Mouse (Mus musculus) lung, embryonic 16.5 days (tissue): ENCODE data around the gene Heg1. TPM values are rescaled to one million over a fixed set of nuclear protein-coding genes. Genes with fewer than 3 reads are reported as not detected.

Experiments used
- ATAC-seq: fragments of 200-750 bp; cut with Nextera tagmentation; 2 replicates; pipeline ENCODE4 v1.8.0; 2017; ENCODE audit warnings: low read depth, mild to moderate bottlenecking, moderate library complexity
- H3K27ac ChIP-seq: fragments of 300-500 bp; sonication (generic); 2 replicates; pipeline ENCODE4 v1.5.1; 2014; ENCODE audit warnings: mild to moderate bottlenecking, control low read depth, low read length
- H3K27me3 ChIP-seq: fragments of 300-500 bp; sonication (generic); 2 replicates; pipeline ENCODE4 v1.6.1; 2014; ENCODE audit warnings: low read depth, low read length, mixed read lengths; ENCODE audit not compliant: control insufficient read depth, insufficient read depth
- H3K36me3 ChIP-seq: fragments of 300-500 bp; sonication (generic); 2 replicates; pipeline ENCODE4 v1.6.1; 2014; ENCODE audit warnings: low read length; ENCODE audit not compliant: control insufficient read depth, insufficient read depth
- H3K4me1 ChIP-seq: fragments of 300-500 bp; sonication (generic); replicated peaks from 2 replicates; pipeline ENCODE4 v1.6.1; 2014; ENCODE audit warnings: low read length, mixed read lengths; ENCODE audit not compliant: control insufficient read depth, insufficient read depth
- H3K4me2 ChIP-seq: fragments of 300-500 bp; sonication (generic); 2 replicates; pipeline ENCODE4 v1.6.1; 2014; ENCODE audit warnings: low read depth, low read length, control low read depth
- H3K4me3 ChIP-seq: fragments of 300-500 bp; sonication (generic); 2 replicates; pipeline ENCODE4 v1.5.1; 2014; ENCODE audit warnings: mild to moderate bottlenecking, low read length, control low read depth
- H3K9ac ChIP-seq: fragments of 300-500 bp; sonication (generic); 2 replicates; pipeline ENCODE4 v1.6.1; 2014; ENCODE audit warnings: low read length, control low read depth
- H3K9me3 ChIP-seq: fragments of 300-500 bp; sonication (generic); 2 replicates; pipeline ENCODE4 v1.6.1; 2016; ENCODE audit warnings: low read length; ENCODE audit not compliant: control insufficient read depth
- WGBS: fragments of 180-500 bp; shearing (Covaris S2); extraction: QIAGEN DNeasy Blood & Tissue Kit; methylation state at CpG from one replicate; pipeline ENCODE4 v1.1.7; 2014; 5-methylcytosine and 5-hydroxymethylcytosine counted together
- polyA plus RNA-seq: library from polyadenylated mRNA; unstranded; fragments of >200 nt; fragmentation: Nextera tagmentation; extraction: Ambion mirVana; gene quantifications from 2 replicates; pipeline ENCODE4 v1.2.1, GENCODE M21; 2015

Heg1 gene
- polyA plus RNA-seq, 1 experiment from 2014 or later, result 19.2 TPM

DNA sequence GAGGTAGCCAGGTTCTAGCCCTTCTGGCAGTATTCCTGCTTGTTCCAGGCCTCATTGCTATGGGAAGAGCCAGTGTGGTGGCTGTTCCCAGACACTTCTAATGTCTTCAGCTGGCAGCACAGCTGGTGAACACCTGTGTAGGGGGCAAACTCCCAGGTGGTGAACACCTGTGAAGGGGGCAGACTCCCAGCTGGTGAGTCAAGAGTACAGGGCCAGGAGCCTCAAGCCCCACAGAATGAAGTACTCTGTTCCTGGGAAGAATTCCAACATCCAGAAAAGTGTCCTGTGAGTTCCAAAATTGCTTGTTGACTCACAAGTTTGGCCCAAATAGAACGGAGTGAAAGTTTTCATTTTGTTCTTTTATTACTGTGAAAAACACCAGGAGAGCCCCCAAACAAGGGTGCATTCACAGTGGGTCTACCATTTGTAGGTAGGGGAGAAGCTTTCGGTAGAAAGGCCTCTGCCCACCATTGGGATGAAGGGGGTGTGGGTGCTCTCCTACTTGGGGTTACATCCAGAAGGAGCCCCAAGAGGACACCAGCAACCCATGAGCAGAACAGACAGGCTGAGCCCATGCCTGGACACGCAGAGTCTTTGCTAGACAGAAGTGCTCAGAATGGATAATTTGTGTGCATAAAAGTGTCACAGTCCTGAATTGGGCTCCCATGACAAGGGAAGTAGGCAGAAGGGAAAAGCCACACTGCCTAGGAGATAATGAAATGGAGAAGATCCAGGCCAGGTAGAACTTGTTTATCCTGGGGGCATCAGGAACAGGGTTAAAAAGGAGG is 84.5 kb downstream of the Heg1 start:
- no peak overlapping the region for H3K4me3 ChIP-seq
- H3K4me2 ChIP-seq, result no peak overlapping the region
- 82% methylated on average over 3 of the region's 3 CpGs for WGBS
- no peak overlapping the region for H3K27ac ChIP-seq
- no peaks in the 10 kb centered on the region for H3K27me3 ChIP-seq
- ATAC-seq, result no peak
- H3K36me3 ChIP-seq, result peaks cover 9% of the 10 kb centered on the region
- H3K9me3 ChIP-seq, result no peaks in the 10 kb centered on the region
- no peak overlapping the region for H3K9ac ChIP-seq
- no peaks in the 10 kb centered on the region for H3K4me1 ChIP-seq

DNA sequence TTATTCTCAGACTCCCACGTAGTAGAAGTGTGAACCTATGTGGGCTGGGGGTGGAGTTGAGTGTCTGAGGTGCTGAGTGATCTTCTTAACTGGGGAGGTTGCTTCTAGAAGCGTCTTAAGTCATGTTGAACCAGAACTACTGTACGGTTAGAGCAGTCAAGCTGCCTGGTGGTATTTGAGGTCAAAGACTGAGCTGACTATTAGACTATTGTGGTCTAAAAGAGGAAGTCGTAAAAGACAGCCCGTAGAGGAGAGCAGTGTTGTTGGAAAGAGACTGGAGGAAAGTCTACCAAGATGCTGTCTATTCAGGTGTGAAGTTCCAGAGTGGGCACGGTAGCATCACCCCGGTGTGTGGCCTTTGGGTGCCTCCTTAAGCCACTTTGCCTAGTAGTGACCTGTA is 85.7 kb downstream of the Heg1 start:
- Histone ChIP-seq H3K27me3 (no peaks in the 10 kb centered on the region), H3K4me3 (no peak overlapping the region), H3K4me2 (no peak overlapping the region), H3K36me3 (peaks cover 9% of the 10 kb centered on the region), H3K4me1 (no peaks in the 10 kb centered on the region), H3K9ac (no peak overlapping the region), H3K9me3 (no peaks in the 10 kb centered on the region), H3K27ac (no peak overlapping the region)
- ATAC-seq, result no peak
- 69% methylated on average over 7 of the region's 7 CpGs for WGBS

DNA sequence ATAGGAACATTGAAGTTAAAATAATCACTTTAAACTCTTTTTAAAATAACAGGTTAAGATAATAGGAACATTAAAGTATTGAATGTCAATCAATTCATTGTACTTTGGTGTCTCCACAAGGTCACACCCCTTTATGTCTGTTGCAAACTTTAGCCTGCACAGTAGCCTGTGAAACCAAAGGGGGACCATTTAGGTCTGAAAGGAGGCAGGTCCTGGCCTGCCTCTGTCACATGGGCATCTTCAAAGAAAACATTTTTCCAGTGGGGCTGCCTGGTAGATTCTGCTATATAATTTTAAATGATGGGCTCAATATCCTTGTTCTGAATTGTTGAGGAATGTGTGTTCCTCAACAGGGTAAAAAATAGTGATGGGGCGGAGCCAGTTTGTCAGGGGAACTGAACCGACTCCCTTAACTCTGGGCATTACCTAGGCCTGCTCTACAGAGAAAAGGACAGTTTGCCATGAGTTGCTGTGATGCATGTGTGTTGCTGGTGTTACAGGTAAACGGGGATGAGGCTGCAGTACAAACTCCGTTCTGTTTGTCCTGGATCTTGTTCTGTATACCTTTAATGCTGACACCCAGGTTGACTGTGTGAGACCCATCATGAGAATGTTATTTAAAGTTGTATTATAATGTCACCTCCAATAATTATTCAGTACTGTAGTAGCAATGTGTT is 86.7 kb downstream of the Heg1 start:
- Histone ChIP-seq H3K9me3 (no peaks in the 10 kb centered on the region), H3K9ac (no peak overlapping the region), H3K4me2 (no peak overlapping the region), H3K27ac (no peak overlapping the region), H3K4me1 (no peaks in the 10 kb centered on the region), H3K27me3 (no peaks in the 10 kb centered on the region), H3K36me3 (peaks cover 9% of the 10 kb centered on the region), H3K4me3 (no peak overlapping the region)
- no peak for ATAC-seq
- 84% methylated on average over 4 of the region's 4 CpGs for WGBS

DNA sequence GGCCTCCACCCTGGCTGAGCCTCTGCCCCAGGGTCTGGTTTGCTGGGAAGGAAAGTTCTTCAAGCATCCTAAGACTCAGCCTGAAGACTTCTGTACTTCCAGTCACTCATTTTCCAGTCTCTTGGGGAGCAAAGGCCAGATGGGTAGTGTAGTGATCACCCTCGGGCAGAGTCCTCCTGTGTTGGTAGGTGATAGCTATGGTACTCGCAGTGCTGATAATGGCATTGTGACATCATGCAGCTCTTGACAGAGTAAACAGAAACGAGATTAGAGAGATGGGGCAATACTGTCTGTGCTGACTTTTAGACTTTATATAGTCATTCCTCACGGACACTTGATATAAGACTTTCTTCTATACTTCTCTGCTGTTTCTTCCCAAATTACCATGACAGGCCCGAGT is 88.6 kb downstream of the Heg1 start:
- Histone ChIP-seq H3K4me2 (no peak overlapping the region), H3K4me3 (no peak overlapping the region), H3K27ac (no peak overlapping the region), H3K9ac (no peak overlapping the region), H3K36me3 (peaks cover 2% of the 10 kb centered on the region; the same call in 1 of the 2 replicates), H3K9me3 (no peaks in the 10 kb centered on the region), H3K4me1 (no peaks in the 10 kb centered on the region), H3K27me3 (no peaks in the 10 kb centered on the region)
- 59% methylated on average over 5 of the region's 5 CpGs for WGBS
- ATAC-seq, result no peak

DNA sequence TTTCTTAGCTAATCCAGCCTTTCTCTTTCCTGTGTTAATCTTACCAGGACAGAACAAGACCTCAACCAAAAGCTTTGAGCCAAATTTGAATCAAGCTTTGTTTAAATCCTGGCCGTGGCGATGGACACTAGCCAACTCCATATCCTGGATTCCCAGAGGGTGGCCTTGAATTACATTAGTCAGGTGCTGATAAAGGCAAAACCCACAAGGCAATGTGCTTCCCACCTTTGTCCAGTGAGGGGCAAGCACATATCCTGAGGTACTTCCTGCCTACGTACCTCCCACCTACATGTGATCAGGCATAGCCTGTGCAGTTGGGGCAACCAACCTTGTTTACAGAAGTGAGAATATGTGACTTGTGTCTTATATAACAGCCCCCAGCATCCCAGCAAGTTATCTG is 90.8 kb downstream of the Heg1 start:
- H3K4me1 ChIP-seq, result no peaks in the 10 kb centered on the region
- peak overlapping the region; percentile 58 for H3K27ac ChIP-seq
- no peak overlapping the region for H3K9ac ChIP-seq
- H3K4me2 ChIP-seq, result no peak overlapping the region
- ATAC-seq, result peak; percentile 52
- H3K36me3 ChIP-seq, result no peaks in the 10 kb centered on the region
- 51% methylated on average over 3 of the region's 3 CpGs for WGBS
- H3K9me3 ChIP-seq, result no peaks in the 10 kb centered on the region
- H3K27me3 ChIP-seq, result no peaks in the 10 kb centered on the region
- H3K4me3 ChIP-seq, result no peak overlapping the region

DNA sequence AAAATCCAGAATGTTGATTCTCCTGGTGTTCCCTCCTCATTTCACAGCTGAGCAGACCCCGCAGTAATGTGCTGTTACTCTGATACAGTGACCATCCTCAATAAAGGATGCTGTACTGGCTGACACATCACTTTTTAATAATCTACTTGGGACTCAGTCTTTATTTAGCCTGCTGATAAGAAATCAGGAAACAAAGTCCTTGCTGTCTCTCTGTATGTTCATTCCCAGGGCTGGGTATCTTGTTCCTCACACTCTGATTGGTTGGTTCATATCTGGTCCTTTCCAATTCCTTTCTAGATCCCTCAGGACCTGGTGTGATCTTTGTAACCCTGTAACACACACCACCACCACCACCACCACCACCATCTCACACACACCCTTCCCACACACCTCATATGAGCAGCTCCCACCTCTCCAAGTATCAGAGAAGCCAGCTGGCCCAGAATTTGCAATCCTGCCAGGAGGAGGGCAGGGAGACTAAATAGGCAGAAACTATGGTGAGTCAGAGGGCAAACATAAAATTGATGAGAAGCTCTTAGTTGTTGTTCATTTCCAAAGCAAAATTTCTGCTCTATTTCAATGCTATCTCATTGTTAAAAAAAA is 91.7 kb downstream of the Heg1 start:
- Histone ChIP-seq H3K4me2 (no peak overlapping the region), H3K36me3 (no peaks in the 10 kb centered on the region), H3K27me3 (no peaks in the 10 kb centered on the region), H3K9ac (no peak overlapping the region), H3K27ac (no peak overlapping the region), H3K4me1 (no peaks in the 10 kb centered on the region), H3K9me3 (no peaks in the 10 kb centered on the region), H3K4me3 (no peak overlapping the region)
- ATAC-seq, result no peak
- 81% methylated on average over 1 of the region's 1 CpGs for WGBS

DNA sequence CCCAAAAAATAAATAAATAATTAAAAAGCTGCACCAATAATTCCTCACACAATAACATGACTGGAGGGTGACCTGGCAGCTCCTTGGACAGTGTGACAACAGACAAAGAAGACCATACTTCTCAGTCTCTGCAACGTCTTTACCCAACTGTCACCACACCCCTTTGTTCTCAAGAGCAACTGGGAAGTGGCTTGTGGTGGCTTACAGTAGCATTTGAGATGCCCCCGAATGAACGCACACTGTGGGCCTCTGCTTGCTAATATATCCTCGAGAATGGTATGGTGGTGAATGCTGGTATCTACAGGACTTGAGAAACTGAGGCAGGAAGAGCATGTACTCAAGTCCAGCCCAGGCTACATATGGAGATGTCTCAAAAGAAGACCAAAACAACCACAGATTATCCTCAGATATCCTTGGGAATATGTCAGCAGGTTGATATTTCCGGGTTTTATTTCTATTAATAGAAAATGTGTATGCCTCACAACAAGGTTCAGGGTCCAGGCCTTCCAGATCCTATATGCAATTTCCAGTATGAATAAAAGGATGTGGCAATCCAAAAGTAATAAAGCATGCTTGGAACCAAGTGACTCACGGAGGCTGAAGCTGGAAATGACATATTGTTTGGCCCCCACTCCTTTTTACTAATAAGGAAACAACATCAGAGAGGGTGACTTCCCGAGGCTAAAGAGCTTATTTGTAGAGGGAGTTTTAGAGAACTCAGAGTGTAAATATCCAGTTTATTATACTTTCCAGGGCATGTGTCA is 92.8 kb downstream of the Heg1 start:
- H3K4me1 ChIP-seq, result no peaks in the 10 kb centered on the region
- no peaks in the 10 kb centered on the region for H3K27me3 ChIP-seq
- no peak overlapping the region for H3K4me2 ChIP-seq
- no peak overlapping the region for H3K27ac ChIP-seq
- no peak overlapping the region for H3K9ac ChIP-seq
- H3K9me3 ChIP-seq, result no peaks in the 10 kb centered on the region
- WGBS, result 62% methylated on average over 7 of the region's 7 CpGs
- H3K4me3 ChIP-seq, result no peak overlapping the region
- ATAC-seq, result no peak
- H3K36me3 ChIP-seq, result no peaks in the 10 kb centered on the region

DNA sequence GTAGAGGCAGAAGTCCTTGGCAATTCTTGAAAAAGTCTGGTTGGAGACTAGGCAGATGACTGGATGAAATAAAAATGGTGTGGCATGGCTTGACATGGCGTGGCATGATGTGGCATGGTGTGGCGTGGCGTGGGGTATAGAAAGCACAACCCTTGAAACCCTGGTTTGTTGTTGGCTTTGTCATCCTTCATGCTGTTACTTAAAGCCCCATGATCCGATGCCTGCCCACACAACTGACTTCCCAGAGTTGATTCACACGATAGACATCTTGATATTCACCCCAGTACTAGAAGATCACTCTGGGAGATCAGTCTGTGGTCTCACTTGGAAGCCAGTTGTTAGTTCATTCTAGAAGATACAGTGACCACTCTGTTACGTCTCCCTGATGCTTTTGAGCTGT is 93.4 kb downstream of the Heg1 start:
- Histone ChIP-seq H3K36me3 (no peaks in the 10 kb centered on the region), H3K27ac (peak overlapping the region; percentile 33; the same call in 1 of the 2 replicates), H3K27me3 (no peaks in the 10 kb centered on the region), H3K9ac (no peak overlapping the region), H3K4me3 (no peak overlapping the region), H3K4me1 (no peaks in the 10 kb centered on the region), H3K9me3 (no peaks in the 10 kb centered on the region), H3K4me2 (no peak overlapping the region)
- ATAC-seq, result no peak
- 87% methylated on average over 6 of the region's 6 CpGs for WGBS
